Mouse (Mus musculus): ENCODE measurements around the gene Cbr1.

DNA sequence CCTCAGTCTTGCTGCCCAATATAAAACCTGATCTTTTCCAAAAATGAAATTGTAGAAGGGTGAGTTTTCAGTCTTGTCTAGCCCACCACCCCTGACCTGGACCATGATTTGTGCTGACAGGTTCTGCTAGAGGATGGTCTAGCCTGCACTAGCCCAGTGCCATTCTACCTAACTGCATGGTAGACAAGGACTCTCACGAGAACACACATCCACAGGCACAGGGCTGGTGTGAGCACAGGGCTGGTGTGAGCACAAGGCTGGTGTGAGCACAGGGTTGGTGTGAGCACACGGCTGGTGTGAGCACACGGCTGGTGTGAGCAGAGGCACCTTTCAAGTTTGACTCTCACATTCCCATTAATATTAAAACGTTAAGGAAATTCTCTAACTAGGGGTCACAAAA, 19.0 kb downstream of the Cbr1 start:
- TF ChIP-seq CTCF (IDR thresholded peaks at IDR 0.05; ENCODE audit: control insufficient read depth, insufficient read depth, insufficient replicate concordance, low read depth, low read length) (no peak), POLR2A (IDR thresholded peaks at IDR 0.05; ENCODE audit: control insufficient read depth, low read depth, low read length) (no peak)

Measured in testis, adult 2 months (tissue).